Mouse (Mus musculus) spleen, postnatal 4 days (tissue): ENCODE measurements around the gene Ctdnep1.

Experiments used
- DNase-seq, 2 experiments: peaks; one replicate each; pipeline ENCODE4 v3.0.0; 2022; ENCODE audit warnings: low spot score in 2 of 2

The Ctdnep1 gene

GRCm38 (mm10) chr11:70028401-70029129 is 47.6 kb downstream of the Ctdnep1 start:
- no peak for DNase-seq

GRCm38 (mm10) chr11:70029130-70029801 is 48.3 kb downstream of the Ctdnep1 start:
- peak in 1 of 2 experiments; percentile 61 for DNase-seq

DNA sequence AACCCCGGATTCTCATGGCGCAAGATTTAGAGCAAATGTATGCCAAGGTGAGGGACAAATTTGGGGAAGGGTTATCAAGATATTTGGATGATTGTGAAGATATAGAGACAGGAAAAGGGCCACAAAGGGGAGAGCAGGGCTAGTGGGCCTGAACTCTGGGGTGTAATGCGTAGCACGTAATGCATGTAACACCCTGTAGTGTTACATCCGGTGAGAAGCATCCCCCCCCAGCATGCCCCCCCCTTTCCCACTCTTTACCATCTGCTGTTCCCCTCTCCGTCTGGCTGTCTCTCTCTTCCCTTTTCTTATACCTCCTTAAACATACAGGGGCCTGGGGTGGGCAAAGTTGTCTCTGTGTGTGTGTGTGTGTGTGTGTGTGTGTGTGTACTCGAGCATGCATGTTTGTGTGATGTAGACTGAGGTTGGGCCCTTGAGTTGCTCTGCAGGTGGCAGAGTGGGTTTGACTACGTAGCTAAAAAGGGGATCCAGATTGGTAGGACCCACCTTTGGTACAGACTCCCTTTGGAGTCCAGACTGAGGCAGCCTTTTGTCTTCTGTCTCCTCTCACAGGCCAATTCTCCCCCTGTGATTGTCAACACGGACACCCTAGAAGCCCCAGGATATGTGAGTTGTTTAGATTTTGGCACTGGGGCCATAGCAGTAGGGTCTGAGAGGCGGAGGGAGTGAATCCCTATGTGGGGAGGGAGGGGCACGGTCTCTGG is 49.0 kb downstream of the Ctdnep1 start:
- DNase-seq = no peak

- no peak for DNase-seq
These were observed 49.8 kb downstream of the Ctdnep1 start for GRCm38 (mm10) chr11:70030651-70031320.

GRCm38 (mm10) chr11:70031321-70031670 is 50.3 kb downstream of the Ctdnep1 start:
- DNase-seq = no peak

GRCm38 (mm10) chr11:70038174-70038573 is 57.2 kb downstream of the Ctdnep1 start:
- DNase-seq = no peak

DNA sequence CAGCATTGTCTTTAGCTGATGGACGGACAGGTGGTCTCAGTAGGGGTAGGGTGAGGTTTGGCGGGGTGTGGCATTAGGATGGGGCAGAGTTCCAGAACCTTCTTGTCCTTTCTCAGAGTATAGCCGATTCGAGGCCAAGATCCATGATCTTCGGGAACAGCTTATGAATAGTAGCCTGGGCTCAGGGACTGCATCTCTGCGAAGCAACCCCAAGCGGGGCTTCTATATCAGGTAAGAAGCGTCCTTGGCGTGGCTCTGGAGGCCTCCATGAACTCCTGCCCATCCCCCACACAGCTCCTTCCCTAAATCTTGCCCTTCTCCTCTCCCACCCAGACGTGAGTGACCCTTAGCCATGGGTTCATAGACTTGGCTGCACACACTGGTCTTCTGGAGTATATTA is 58.7 kb downstream of the Ctdnep1 start:
- DNase-seq = no peak

GRCm38 (mm10) chr11:70040184-70040583 is 59.2 kb downstream of the Ctdnep1 start:
- DNase-seq = no peak
